Comparison of ENCODE assay signal across 8 mouse cellular contexts in genomic region chr10:110794564-110795205, GRCm38 (mm10). TPM values are rescaled to one million over a fixed set of nuclear protein-coding genes. Genes with fewer than 3 reads are reported as not detected.
DNase-seq lines count a peak whose midpoint lies in the region; ATAC-seq and TF ChIP-seq lines count a peak whose summit lies in the region.

No protein-coding gene starts in this region.

- peak overlapping the region; percentile 40; the same call in 1 of the 2 replicates for H3K27ac ChIP-seq in layer of hippocampus, adult 2 months
- no peak overlapping the region for H3K27ac ChIP-seq in heart, embryonic 12.5 days (ENCODE audit: poor library complexity, severe bottlenecking)
- H3K27ac ChIP-seq in kidney, embryonic 15.5 days = no peak overlapping the region

- H3K27me3 ChIP-seq in heart, embryonic 12.5 days (replicated peaks) = no peaks in the 10 kb centered on the region
- H3K27me3 ChIP-seq in kidney, embryonic 15.5 days = no peaks in the 10 kb centered on the region

- H3K4me2 ChIP-seq in heart, embryonic 12.5 days = peak overlapping the region; percentile 47
- H3K4me2 ChIP-seq in kidney, embryonic 15.5 days = peak overlapping the region; percentile 50

- no peaks in the 10 kb centered on the region for H3K36me3 ChIP-seq in heart, embryonic 12.5 days
- no peaks in the 10 kb centered on the region for H3K36me3 ChIP-seq in kidney, embryonic 15.5 days

- 0 out of 2 replicates have a peak, but pooled peaks have one; percentile 36 for ATAC-seq in heart, embryonic 12.5 days (ENCODE audit: insufficient number of reproducible peaks, low FRiP score)
- peak; percentile 68 for ATAC-seq in kidney, embryonic 15.5 days (replicated peaks; ENCODE audit: low FRiP score)

- no peak overlapping the region for H3K9ac ChIP-seq in heart, embryonic 12.5 days
- H3K9ac ChIP-seq in kidney, embryonic 15.5 days = no peak overlapping the region

- WGBS in heart, embryonic 12.5 days = 17% methylated on average over 12 of the region's 12 CpGs
- WGBS in kidney, embryonic 15.5 days = 12% methylated on average over 12 of the region's 12 CpGs

- peak; percentile 89 for TF ChIP-seq CTCF in layer of hippocampus, adult 2 months (conservative IDR thresholded peaks at IDR 0.05)

- DNase-seq in layer of hippocampus, adult 2 months (ENCODE audit: low spot score in 2 of 2) = peak; percentile 29 to 32
- no peak for DNase-seq in layer of hippocampus, postnatal 36 days
- peak; percentile 23 for DNase-seq in T-cell, adult 2 months (ENCODE audit: low spot score)
- DNase-seq in embryo, embryonic 11.5 days (ENCODE audit: low read depth, low spot score) = peak; percentile 67
- DNase-seq in lung, postnatal 10 days = peak; percentile 59
- DNase-seq in retina, embryonic 14.5 days (ENCODE audit: low spot score) = peak; percentile 86

- peaks cover 6% of the 10 kb centered on the region for H3K4me1 ChIP-seq in heart, embryonic 12.5 days (replicated peaks)
- H3K4me1 ChIP-seq in kidney, embryonic 15.5 days = peaks cover 11% of the 10 kb centered on the region

- H3K9me3 ChIP-seq in heart, embryonic 12.5 days (replicated peaks) = no peaks in the 10 kb centered on the region
- no peaks in the 10 kb centered on the region for H3K9me3 ChIP-seq in kidney, embryonic 15.5 days (replicated peaks)

- peak overlapping the region; percentile 53 for H3K4me3 ChIP-seq in layer of hippocampus, adult 2 months
- no peak overlapping the region for H3K4me3 ChIP-seq in heart, embryonic 12.5 days
- no peak overlapping the region for H3K4me3 ChIP-seq in kidney, embryonic 15.5 days (replicated peaks)

RNA-seq across cellular contexts. Expression of gene E2f7, which starts 49.4 kb away (rescaled TPM):
- total RNA-seq in layer of hippocampus, adult 2 months (2021) = under 1 TPM; 0.33 to 0.86 TPM
- under 1 TPM; 0.38 to 0.90 TPM for total RNA-seq in layer of hippocampus, postnatal 36 days (2021)
- 20.1 and 22.6 TPM in 2 replicates for polyA plus RNA-seq in heart, embryonic 12.5 days (2016; fragmentation: Nextera tagmentation; extraction: Ambion mirVana)
- polyA plus RNA-seq in kidney, embryonic 15.5 days (2015; fragmentation: Nextera tagmentation; extraction: Ambion mirVana) = 26.5 and 29.5 TPM in 2 replicates

Comparison
In these comparisons a context has a peak if more than half of its experiments do, and no peak if none do; other contexts are left out.
1. DNase-seq: peak in layer of hippocampus, adult 2 months (2 of 2), T-cell, adult 2 months (single experiment), embryo, embryonic 11.5 days (single experiment), lung, postnatal 10 days (single experiment) and retina, embryonic 14.5 days (single experiment); none in layer of hippocampus, postnatal 36 days (0 of 2).